Mouse (Mus musculus) left cerebral cortex, postnatal 10 days (tissue): ENCODE results near the gene Pa2g4. TPM values are rescaled to one million over a fixed set of nuclear protein-coding genes. Genes with fewer than 3 reads are reported as not detected.

ENCODE experiments used
- DNase-seq, 2 experiments: peaks; one replicate each; pipeline ENCODE4 v3.0.0; 2021 to 2022; ENCODE audit warnings: low spot score in 2 of 2, mixed read lengths in 1 of 2; ENCODE audit errors: extremely low spot score in 1 of 2
- intact Hi-C: fragments of 180-260 bp; cut with DNase I; formaldehyde crosslinking; loops from one replicate; pipeline ENCODE4 v1.15.1; 2025
- microRNA-seq: library from miRNA; unstranded; fragments of <30 nt; microRNA quantifications from one replicate; pipeline ENCODE4 v1.2.0, GENCODE M21; 2022
- total RNA-seq, 2 experiments: library from RNA; stranded (reverse); gene quantifications; 2 replicates each; pipeline ENCODE4 v1.2.3; 2021

Pa2g4 gene
- total RNA-seq, 2 experiments from 2014 or later, result 80.0 to 83.7 TPM

GRCm38 (mm10) chr10:128516029-128516428, 49.8 kb downstream of the Pa2g4 start:
- intact Hi-C loops, result no loop called here
- no peak for DNase-seq

GRCm38 (mm10) chr10:128515044-128515443, 50.7 kb downstream of the Pa2g4 start:
- no peak for DNase-seq
- intact Hi-C loops, result no loop called here

GRCm38 (mm10) chr10:128511761-128512160, 54.0 kb downstream of the Pa2g4 start:
- DNase-seq, result no peak
- intact Hi-C loops, result no loop called here

GRCm38 (mm10) chr10:128511189-128511588, 54.6 kb downstream of the Pa2g4 start:
- DNase-seq, result no peak
- intact Hi-C loops, result no loop called here

GRCm38 (mm10) chr10:128510301-128510700, 55.5 kb downstream of the Pa2g4 start:
- intact Hi-C loops, result no loop called here
- no peak for DNase-seq

- intact Hi-C loops, result loop anchor here (5.0 kb wide), 1 partner anchor 162 kb away; the partner anchor contains the start of gene Suox
- DNase-seq, result no peak
Measured at GRCm38 (mm10) chr10:128509831-128510230, 56.0 kb downstream of the Pa2g4 start.

GRCm38 (mm10) chr10:128509203-128509602, 56.6 kb downstream of the Pa2g4 start:
- intact Hi-C loops, result loop anchor here (5.0 kb wide), 1 partner anchor 163 kb away; the partner anchor contains the start of gene Suox
- DNase-seq, result no peak

GRCm38 (mm10) chr10:128508260-128508659, 57.5 kb downstream of the Pa2g4 start:
- intact Hi-C loops, result loop anchor here (5.0 kb wide), 1 partner anchor 164 kb away; the partner anchor contains the start of gene Suox
- no peak for DNase-seq

Small RNA genes lying within 50 kb of the gene (microRNA-seq; reads per million reads assigned to microRNA genes)
- gene Gm47275, result not detected
- not detected for gene Mir6916
- gene Mir6917, result not detected

Other genes with a start within 250 kb of the Pa2g4 start
- gene Cnpy2, start 243.5 kb downstream of the Pa2g4 start, total RNA-seq, result 10 to 100 TPM; 64.4 to 69.7 TPM
- gene Cs, start 228.3 kb downstream of the Pa2g4 start, total RNA-seq, result 100 to 1,000 TPM; 287 to 288 TPM
- 10 to 100 TPM; 69.8 to 74.6 TPM for gene Coq10a, start 197.0 kb downstream of the Pa2g4 start, total RNA-seq
- gene Ankrd52, start 188.9 kb downstream of the Pa2g4 start, total RNA-seq, result 10 to 100 TPM; 74.4 TPM
- gene Slc39a5, start 164.8 kb downstream of the Pa2g4 start, total RNA-seq, result under 1 TPM; 0.56 to 0.69 TPM
- gene Nabp2, start 154.5 kb downstream of the Pa2g4 start, total RNA-seq, result 10 to 100 TPM; 88.5 to 93.8 TPM
- gene Rnf41, start 154.3 kb downstream of the Pa2g4 start, total RNA-seq, result 10 to 100 TPM; 79.3 to 81.6 TPM
- gene Smarcc2, start 106.7 kb downstream of the Pa2g4 start, total RNA-seq, result 100 to 1,000 TPM; 204 to 226 TPM
- 100 to 1,000 TPM; 602 to 610 TPM for gene Myl6, start 71.8 kb downstream of the Pa2g4 start, total RNA-seq
- 10 to 100 TPM; 30.9 to 34.1 TPM for gene Myl6b, start 67.3 kb downstream of the Pa2g4 start, total RNA-seq
- gene Esyt1, start 40.1 kb downstream of the Pa2g4 start, total RNA-seq, result 1 to 10 TPM; 8.9 to 9.3 TPM
- gene Zc3h10, start 18.2 kb downstream of the Pa2g4 start, total RNA-seq, result 10 to 100 TPM; 10.8 to 10.9 TPM
- gene Rpl41, start 16.7 kb downstream of the Pa2g4 start, total RNA-seq, result 1,000 to 10,000 TPM; 2,483 to 2,553 TPM
- 1 to 10 TPM; 1.1 to 2.2 TPM for gene Erbb3, start 23.7 kb upstream of the Pa2g4 start, total RNA-seq
- gene Rps26, start 60.8 kb upstream of the Pa2g4 start, total RNA-seq, result 100 to 1,000 TPM; 382 to 405 TPM
- 10 to 100 TPM; 18.5 to 19.8 TPM for gene Ikzf4, start 80.0 kb upstream of the Pa2g4 start, total RNA-seq
- gene Suox, start 108.1 kb upstream of the Pa2g4 start, total RNA-seq, result 10 to 100 TPM; 11.1 to 11.8 TPM
- gene Rab5b, start 130.3 kb upstream of the Pa2g4 start, total RNA-seq, result 100 to 1,000 TPM; 120 to 121 TPM
- under 1 TPM; 0.51 to 0.63 TPM for gene Pmel, start 138.2 kb upstream of the Pa2g4 start, total RNA-seq
- 1 to 10 TPM; 4.3 to 4.7 TPM for gene Cdk2, start 139.0 kb upstream of the Pa2g4 start, total RNA-seq
- 1 to 10 TPM; 5.7 to 5.8 TPM for gene Dgka, start 178.9 kb upstream of the Pa2g4 start, total RNA-seq
- 10 to 100 TPM; 34.3 to 34.6 TPM for gene Pym1, start 181.9 kb upstream of the Pa2g4 start, total RNA-seq
- under 1 TPM; 0.49 to 0.59 TPM for gene Mmp19, start 224.9 kb upstream of the Pa2g4 start, total RNA-seq
- 10 to 100 TPM; 61.9 to 63.1 TPM for gene Dnajc14, start 238.1 kb upstream of the Pa2g4 start, total RNA-seq
- gene Tmem198b, start 238.4 kb upstream of the Pa2g4 start, total RNA-seq, result 10 to 100 TPM; 12.2 to 12.5 TPM